Mouse (Mus musculus): ENCODE measurements around the gene Dlg2. TPM values are rescaled to one million over a fixed set of nuclear protein-coding genes. Genes with fewer than 3 reads are reported as not detected.

Gene Dlg2
- polyA plus RNA-seq, 3 experiments from 2014 or later = 0.83 to 3.5 (median 1.1) TPM

DNA sequence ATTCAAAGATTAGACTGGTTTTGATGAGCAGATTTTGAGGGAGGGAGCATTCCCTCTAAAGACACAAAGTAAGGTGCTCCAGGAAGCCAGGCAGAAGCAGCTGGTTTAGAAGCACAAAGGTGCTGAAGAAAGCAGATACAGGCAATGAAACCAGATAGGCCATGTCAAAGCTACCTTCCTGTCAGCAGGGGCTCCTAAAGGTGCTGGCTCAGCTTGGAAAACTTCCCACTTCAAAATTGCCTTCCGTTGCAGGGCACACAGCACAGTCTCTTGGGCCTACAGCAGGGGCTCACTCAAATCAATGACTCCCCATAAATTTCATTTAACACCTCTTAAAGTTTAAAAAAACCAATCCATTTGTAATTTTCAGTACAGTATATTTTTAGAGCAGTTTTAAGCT is 1843.0 kb downstream of the Dlg2 start:
- ATAC-seq = no peak

DNA sequence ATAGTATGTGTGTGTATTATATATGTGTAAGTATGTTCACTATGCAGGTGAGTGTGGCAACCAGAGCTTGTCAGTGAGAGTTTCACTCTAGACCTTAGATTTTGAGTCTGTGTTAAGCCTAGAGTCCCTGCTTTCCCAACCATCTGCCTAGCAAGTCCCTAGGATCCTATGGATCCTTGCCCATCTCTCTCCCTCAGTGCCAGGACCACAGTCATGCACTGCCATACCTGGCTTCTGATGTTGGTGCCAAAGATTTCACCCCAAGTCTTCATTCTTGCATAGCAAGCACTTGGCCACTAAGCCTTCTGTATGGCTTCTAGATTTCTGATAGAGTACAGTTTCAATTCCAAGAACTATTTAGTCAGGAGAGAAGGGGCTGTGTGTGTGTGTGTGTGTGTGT is 1843.7 kb downstream of the Dlg2 start:
- ATAC-seq = no peak

DNA sequence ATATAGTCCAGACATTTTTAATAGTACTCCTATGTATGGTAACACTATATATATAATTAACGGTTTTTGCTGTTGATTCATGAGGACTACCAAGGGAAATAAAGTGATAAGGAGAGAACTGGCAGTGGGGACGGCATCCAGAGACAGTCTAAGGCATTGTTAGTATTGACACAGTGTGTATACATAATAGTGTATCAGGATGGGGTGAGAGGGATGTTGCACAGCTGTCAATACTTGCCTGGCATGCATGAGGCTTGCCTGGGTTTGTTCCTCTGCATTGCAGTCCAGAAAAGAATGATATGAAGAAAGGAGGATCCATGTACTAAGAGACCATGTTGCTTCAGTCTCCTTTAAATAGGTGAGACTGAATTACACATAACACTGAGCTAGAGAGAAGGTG is 1845.3 kb downstream of the Dlg2 start:
- ATAC-seq = no peak

DNA sequence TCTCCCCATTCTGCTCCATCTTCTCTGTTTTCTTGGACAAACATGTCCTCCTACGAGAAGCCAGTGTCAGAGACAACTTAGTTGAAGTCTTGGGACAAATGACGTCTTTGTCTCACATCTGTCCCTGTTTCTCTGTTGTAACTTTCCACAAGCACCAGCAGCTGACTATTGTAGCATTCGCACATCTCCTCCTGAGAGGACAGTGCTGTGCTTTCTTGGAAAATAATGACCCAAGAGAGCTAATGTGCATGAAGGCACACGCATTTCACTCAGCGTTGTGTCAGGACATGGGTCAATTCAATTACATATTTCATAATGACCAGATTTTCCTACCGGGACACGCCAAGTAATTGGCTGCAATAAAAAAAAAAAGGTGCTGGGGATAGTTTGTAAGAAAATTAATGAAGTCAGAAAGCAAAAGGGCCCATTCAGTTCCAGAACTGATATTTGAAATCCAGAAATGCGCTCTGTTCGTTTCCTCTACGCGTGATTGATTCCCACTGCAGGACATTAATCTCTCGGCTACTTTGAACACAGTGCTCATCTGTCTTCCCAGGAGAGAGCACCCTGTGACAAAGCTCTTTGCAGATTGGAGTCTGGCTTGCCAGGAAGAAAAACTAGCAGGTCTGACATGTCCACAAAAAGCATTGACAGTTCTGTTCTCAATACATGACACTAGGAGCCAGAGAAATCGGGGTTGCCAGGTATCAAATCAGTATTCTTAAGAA is 1846.0 kb downstream of the Dlg2 start:
- no peak for ATAC-seq

DNA sequence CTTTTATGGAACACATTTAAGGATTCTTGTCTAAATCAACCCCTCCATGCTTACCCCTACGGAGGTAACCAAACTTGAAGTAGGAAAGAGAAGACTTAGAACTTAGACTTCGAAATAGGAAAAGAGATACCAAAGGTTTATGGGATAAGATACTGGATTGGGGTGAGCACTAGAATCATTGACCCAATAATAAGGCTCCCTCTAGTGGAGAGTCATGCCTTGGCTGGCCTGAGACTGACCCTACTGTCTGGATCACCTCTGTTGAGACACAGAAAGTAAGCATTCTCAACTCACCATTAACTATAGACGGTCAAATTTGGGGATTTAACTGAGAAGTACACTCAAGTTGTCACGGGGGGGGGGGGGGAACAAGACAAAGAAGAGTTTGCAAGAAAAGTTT is 1847.2 kb downstream of the Dlg2 start:
- no peak for ATAC-seq

DNA sequence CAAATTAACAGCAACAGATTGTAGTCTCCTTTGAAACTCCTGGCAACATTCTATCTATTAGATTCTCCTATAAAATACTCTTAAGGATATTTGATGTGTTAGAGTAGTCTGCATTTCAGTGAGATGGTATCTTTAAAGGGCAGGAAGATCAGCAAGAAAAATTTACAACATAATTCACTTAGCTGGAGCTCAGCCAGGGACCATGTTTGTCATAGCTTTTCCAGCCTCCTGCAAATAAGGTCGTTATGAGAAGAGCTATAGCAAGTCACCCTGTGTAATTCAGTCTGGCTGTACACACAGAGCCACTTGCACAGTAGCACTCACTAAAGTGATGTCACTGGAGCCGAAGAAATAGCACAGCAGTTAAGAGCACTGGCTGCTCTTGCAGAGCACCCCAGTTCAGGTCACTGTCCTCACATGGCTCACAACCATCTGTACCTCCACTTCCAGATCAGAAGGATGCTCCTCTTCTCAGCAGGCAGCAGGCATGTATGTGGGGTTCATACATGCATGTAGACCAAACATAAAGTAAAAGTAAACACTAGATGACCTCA is 1850.9 kb downstream of the Dlg2 start:
- no peak for ATAC-seq

DNA sequence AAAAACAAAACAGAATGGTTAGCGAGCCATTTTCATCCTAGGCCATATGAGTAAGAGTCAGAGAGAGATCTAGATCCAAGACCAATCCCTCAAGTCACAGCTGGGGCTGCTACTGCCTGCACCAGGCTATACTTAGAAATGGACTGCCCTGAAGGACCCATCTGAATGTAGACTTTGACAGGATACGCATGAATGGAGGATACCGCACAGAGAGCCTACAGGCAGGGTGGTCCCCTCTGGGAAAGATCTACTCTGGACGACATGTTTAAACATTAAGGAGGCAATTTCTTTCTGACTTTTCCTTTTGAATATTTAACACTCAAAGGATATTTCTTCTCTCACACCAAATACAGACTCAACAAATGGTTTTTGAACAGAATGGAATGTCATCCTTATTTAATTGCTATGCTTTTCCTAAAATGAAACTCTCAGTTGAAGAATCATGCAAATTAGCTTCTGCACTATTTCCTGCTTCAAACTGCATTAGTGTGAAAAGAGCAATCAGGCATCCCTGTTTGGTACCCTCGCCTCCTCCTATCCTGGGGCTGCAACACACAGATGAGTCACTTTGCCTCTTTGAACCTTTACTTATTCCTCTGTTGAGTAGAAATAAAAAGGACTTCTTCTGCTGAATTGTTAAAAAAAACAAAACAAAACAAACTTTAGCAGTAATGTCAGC is 1856.9 kb downstream of the Dlg2 start:
- no peak for ATAC-seq

DNA sequence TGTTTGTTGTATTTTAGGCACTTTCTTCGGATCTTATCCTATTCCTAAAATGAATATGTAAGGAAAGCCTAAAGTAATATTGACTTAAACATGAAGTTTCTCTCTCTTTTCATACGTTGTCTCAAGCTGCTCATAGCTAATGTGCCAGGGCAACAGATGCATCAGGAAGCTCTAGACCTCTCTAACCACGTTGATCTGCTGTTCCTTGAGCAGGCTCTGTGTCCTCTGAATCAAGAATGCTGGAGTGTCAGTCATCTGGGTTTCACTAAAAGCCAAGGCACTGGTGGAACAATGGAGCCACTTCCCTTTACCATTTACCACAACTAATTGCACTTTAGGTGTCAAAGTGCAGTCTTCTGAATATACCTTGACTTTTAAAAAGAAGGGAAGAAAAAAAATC is 1880.1 kb downstream of the Dlg2 start:
- ATAC-seq = no peak

DNA sequence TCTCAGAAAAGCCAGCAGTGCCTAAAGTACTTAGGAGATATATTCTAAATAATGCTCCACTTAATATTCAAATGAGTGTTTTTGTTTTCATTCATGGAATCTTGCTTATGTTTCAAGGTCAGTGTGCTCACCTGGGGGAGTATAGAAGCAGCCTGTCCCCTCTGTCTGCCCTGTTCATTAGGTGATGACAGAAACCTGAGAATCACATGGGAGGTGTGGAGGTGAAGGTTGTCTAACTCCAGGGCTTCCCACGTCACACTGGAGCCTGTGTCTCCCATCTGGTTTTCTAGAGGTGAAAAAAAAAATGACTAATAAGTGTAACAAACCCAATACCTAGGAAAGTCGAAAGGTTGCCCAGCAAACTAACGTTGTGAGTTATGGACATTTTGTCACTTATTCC is 1886.9 kb downstream of the Dlg2 start:
- no peak for ATAC-seq

DNA sequence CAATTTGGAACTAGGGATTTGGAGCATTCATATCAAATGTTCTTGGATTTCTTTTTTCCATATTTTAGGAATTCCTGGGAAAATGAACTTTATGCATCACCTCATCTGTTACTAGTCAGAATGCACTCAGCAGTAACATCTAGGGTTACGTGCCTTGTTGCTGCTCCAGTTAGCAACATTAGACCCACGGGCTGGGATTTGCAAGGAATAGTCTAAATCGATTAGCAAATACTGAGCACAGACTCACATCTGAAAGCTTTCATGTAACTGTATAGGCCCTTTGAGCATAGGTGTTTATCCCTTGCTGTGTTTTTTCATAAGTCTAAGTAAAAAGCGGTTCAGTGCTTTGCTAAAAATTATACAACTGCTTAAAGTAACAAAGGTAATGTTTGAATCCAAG is 1887.3 kb downstream of the Dlg2 start:
- no peak for ATAC-seq

DNA sequence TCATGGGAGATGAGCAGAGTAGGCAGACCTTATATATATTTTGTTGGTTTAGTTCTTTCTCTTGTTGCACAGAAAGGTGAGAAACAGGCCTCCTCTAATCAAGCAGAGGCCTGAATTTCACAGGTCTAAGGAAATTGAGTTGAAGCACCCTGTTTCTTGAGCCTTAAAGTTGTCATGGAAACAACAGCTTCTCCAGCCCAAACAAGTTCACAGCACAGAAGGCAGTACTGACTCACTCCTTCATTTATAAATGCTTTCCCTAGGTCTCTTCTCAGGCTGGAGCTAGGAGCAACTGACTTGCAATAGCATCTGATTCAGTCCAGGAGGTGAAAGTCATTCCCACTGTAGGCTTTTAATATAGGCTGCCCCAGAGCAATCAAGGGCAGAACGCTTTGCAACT is 1890.6 kb downstream of the Dlg2 start:
- ATAC-seq = no peak

DNA sequence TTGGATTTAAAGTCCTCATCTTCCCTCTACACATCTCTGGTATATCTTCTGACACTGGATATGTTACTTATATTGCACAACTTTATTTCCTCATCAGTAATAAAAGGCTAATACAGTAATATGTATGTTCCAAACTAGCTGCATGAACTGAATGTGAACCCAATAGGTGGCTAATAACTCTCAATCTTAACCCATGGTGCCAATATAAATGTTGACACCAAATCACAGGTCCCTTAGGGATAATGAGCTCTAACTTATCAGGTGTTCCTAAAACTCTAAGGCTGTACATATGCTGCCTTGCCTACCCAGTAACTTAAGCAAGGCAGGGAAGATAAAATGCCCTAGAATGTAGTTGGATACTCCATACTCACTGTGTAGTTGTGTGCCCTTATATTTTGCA is 1894.0 kb downstream of the Dlg2 start:
- ATAC-seq = no peak

DNA sequence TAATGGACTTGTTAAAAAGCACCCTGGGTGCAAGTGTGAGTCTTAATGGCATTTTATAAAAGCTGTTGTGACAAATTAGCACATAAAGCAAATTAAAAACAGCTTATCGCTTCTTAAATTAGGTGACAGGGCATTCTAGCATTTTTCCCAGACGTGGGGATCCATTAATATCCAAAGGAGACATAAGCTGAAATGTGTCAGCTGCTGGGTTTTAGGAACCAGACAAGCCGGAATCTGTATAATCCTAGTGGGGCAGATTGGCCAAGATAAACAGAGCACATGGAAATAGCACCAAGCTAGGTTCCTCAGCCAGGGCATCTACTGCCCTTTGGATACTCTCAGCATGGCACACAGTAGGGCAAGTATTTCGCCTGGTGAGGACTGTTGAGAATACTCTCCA is 1895.2 kb downstream of the Dlg2 start:
- no peak for ATAC-seq

DNA sequence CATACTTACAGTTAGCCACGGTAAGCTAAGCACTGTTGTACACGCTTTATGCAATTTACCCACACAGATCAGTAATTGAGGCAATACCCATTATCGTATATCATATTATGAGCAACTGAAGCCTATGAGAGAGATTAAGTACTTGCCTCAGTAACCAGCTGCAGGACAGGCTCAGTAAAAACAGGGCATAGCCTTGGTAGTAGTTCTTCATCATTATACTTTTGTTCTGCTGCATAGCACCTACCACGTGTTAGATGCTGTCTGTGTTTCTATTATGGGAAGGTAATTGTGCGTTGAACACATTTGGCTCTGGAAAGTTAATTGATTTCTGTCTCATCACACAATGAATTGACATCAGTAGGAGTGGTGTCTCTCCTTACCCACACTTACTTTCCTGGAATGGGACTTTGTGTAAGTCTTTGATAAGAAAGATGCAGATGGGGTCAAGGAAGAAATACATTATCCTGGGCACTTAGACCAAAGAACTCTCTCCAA is 1897.4 kb downstream of the Dlg2 start:
- no peak for ATAC-seq

DNA sequence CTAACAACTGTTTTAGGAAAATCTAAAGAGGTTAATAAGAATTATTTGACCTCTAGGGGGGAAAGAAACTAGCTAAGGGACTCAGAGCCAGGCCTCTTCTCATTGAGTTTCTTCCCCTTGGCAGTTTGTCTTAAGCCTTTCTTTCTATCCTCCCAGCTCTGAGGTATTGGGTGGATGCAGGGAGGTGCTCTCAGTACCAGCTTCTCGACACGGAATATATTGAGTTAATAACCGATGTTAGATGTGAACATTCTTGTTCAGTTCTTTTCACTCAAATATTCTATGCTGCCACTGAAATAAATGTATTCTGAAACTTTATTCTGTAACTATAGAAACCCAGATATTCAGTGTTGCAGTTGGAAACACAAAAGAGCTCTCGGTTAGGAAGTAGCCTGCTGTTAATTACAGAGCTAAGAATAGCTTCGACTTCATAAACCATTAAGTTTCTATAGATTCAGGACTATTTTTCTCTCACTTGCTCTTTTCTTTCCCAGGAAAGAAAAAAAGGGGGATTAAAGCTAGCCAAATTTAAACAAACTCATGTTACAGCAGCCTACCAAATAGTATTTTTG is 1907.5 kb downstream of the Dlg2 start:
- ATAC-seq = no peak

DNA sequence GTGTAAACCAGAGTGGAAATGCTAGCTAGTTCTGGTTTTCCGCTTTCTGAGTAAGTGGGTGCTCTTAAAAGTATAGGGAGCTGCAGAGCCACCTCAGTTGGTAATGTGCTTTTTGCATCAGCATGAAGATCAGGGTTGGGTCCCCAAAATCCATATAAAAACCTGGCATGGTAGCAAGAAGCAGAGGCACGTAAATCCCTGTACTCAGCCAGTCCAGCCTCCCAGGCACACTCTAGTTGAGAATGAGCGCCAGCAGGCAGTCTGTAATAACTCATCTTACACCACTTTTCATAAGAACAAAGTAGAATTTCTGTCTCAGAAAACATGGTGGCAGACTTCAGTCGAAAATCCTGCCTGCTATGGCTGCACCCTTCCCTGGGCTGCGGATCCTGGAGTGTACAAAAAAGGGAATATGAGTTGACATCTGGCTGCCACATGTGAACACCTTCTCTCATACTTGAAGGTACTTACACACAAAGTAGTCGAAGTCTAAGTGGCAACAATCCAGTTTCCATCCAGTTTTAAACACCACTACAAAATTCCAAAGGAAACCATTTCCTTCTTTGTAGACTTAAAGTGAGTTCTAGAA is 1915.7 kb downstream of the Dlg2 start:
- no peak for ATAC-seq

DNA sequence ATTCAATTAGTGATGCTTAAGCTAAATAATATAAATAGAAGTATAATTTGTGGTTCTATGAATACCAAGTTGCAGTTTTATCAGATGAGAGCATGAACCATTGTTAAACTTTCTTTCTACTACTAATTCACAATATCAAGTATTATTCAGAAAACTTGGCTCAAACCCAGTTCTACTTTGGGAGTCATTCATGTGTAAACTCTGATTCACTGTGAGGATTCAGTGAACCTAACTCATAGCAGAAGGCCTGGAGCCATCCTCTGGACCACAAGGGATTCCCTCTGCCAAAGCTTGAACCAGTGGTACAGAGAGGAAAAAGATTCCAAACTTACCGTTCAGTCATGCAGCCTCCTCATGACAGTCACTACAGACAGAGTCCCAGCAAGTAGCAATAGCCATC is 1920.3 kb downstream of the Dlg2 start:
- ATAC-seq = no peak

DNA sequence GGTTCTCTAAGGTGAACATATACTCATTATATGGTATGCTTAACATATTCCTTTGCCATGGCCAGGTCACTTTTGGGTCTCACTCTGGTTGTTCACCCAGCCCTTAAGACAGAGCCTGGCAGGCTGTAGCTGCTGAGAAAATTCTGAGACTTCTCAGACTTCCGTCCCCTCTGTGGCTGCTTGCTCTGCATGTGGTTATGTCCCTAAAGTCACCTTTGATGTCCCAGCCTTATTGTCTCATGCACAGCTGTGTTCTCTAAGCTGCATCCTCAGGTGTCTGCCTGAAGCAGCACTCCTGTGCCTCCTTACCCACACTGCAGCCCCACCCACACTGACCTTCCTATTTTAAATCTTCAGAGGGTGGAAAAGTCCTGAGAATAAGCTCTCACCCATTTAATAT is 1922.4 kb downstream of the Dlg2 start:
- no peak for ATAC-seq

DNA sequence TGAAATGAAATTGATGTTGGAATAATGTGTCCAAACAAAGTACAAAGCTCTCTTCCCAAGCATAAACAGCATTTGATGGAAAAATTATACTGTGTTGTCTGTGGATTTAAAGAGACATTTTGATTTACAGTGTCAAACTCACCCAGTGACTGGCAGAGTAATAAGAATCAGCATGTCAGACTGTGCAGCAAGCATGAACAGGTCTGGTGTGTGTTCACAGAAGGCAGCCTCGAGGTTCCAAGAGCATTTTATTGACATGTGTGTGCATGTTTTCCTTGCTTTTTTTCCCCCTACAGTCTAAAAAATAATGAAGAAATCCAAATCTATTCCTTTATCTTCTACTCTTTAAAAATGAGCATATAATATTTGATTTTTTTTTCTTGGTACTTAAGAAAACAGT is 1924.1 kb downstream of the Dlg2 start:
- no peak for ATAC-seq

DNA sequence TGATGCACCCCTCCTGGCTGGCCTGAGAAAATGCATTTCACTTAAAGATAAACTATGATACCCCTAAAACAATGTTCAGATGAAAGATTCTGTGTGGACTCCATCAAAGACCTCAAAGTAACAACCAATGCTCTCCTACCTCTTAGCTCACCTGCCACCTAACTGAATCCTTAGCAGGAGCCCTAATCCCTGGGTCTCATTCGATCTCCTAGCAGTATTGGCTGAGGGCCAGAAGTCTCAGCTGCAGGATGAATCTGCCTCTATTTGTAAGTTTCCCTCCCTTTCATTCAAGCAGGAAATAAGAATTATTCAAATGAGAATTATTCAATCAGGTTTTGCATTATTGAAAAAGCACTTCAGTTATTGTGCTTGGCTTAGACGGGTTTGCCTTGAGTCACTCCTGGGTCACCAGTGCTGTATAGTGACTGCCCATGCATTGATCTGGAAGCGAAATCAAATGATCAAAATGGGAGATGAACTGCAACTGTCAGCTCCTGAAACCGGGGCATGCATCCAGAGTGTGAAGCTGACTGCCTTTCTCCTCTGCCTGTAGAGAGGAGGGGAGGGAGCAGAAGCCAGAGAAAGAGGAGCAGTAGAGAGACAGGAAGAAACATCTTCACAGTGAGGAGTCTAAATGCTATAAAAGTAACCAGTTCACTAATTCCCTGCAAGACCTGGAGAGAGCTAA is 1924.7 kb downstream of the Dlg2 start:
- no peak for ATAC-seq

DNA sequence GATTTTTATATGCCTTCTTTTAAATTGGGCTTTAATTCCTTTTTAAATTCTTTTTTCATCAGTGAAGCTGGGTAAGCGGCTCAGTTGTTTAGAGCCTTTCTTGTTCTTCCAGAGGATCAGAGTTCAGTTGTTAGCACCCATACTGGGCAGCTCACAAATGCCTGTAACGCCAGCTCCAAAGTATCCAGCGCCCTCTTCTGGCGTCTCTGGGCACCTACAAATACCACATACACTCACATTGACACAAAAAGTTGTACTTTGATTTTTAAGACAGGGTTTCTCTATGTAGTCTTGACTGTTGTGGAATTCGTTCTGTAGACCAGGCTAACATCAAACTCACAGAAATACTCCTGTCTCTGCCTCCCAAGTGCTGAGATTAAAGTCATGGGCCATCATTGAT is 1932.0 kb downstream of the Dlg2 start:
- ATAC-seq = no peak

DNA sequence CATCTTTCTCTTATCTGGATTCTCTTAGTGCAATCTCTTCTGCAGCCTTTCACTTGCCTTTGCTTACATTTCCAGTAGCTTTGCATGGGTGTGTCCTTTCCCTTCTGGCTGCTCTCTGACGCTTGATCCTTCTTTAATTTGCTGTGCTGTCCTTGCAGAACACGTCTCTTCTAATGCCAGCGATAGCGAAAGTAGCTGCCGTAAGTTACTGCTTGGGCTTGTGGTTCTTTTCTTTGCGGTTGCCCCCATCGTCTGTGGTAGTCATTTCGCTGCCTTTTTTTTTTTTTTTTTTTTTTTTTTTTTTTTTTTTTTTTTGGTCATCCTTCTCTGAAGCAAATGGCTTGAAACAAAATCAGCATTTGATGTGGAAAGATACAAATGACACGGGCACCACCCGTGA is 1944.0 kb downstream of the Dlg2 start:
- ATAC-seq = peak; percentile 41

DNA sequence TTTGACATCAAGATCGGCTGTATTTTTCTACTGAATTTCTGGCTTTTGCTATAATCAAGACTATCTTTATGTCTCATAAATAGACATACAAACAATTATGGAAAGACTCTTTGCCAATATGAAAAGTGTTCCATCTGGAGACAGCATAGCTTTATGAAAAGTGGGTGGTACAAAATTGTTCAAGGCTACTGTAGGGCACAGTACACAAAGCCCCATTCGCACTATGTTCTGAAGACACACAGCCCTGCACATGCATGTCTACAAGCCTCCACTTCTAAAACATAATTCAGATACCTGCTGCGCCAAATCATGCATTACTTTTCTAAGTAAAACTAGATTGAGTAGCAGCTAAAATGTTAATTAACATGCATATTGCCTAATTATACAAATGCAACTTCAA is 1946.5 kb downstream of the Dlg2 start:
- no peak for ATAC-seq
